In the genomic region with DNA sequence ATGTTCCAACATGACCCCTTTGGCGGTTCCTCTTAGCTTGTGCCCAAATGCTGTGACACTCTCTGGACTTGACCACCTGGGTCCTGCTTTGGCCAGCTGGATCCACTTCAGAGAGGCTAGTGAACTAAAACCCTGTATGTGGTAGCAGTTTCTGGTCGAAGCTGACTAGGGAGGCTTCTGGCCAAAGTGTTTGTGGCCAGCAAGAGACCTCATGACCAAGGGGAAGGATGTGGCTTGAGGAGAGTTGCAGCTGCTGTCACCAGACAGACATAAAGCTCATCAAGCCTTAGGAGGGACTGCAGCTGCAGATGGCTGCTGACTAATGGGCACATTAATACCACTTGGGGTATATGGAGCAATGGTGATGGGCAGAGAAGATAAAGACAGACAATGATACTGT, we compare ENCODE assay signal across 8 mouse cellular contexts.
DNase-seq lines count a peak whose midpoint lies in the region; TF ChIP-seq lines count a peak whose summit lies in the region.
"Had no signal": no experiment of that assay in that cellular context is flagged by ENCODE, and none has a peak within 500 bp of the region (broad histone marks: within the 10 kb centered on the region; RNA-seq: fewer than 3 reads in every experiment).

No protein-coding gene starts in this region.

- H3K4me2 ChIP-seq in myocyte (ENCODE audit: low read depth): no peak overlapping the region
- H3K4me2 ChIP-seq: liver, embryonic 15.5 days had no signal

- no peaks in the 10 kb centered on the region for H3K27me3 ChIP-seq in myocyte (ENCODE audit: control insufficient read depth, insufficient read depth, insufficient read length)
- H3K27me3 ChIP-seq: liver, embryonic 15.5 days had no signal

- H3K36me3 ChIP-seq in myocyte (ENCODE audit: control insufficient read depth, insufficient read depth): no peaks in the 10 kb centered on the region
- H3K36me3 ChIP-seq: liver, embryonic 15.5 days had no signal

- TF ChIP-seq POLR2A in myocyte (IDR thresholded peaks at IDR 0.05; ENCODE audit: insufficient read length, low read depth): peak; percentile 43

- no peaks in the 10 kb centered on the region for H3K79me2 ChIP-seq in myocyte (ENCODE audit: control insufficient read depth, insufficient read depth)

- no peak overlapping the region for H3ac ChIP-seq in myocyte (ENCODE audit: control insufficient read depth, insufficient read length)

- H3K4me3 ChIP-seq in left cerebral cortex, adult 2 months: no peak overlapping the region
- H3K4me3 ChIP-seq in myocyte: no peak overlapping the region
- H3K4me3 ChIP-seq: liver, embryonic 15.5 days had no signal

- intact Hi-C loops in left cerebral cortex, adult 2 months (cut with DNase I): no loop called here

- peak in 1 of 2 experiments; percentile 27 for DNase-seq in left cerebral cortex, adult 2 months (ENCODE audit: extremely low spot score in 1 of 2, low spot score in 2 of 2)
- no peak for DNase-seq in left cerebral cortex, adult 8-10 months (ENCODE audit: low spot score in 2 of 2)
- DNase-seq in gastrocnemius, adult 18-20 months (ENCODE audit: low spot score): peak; percentile 47
- peak; percentile 36 for DNase-seq in heart, postnatal 4 days
- no peak for DNase-seq in adrenal gland, adult 18-20 months (ENCODE audit: low spot score in 2 of 2)
- DNase-seq in ovary, postnatal 10 days (ENCODE audit: low spot score): no peak

- H3K27ac ChIP-seq in left cerebral cortex, adult 2 months: peak overlapping the region; percentile 18; the same call in 1 of the 2 replicates
- H3K27ac ChIP-seq: liver, embryonic 15.5 days had no signal

- no peak for TF ChIP-seq CTCF in left cerebral cortex, adult 2 months (IDR thresholded peaks at IDR 0.05)

TF ChIP-seq in myocyte, 11 proteins besides CTCF, POLR2A, EP300 and RAD21:
- no peak for TF ChIP-seq SRF (IDR thresholded peaks at IDR 0.05; ENCODE audit: control insufficient read depth, insufficient read length, low read depth)
- peak; percentile 89 to 94 (median 93) for TF ChIP-seq MYOG (IDR thresholded peaks at IDR 0.05; ENCODE audit: control insufficient read depth in 1 of 3, insufficient read depth in 1 of 3, insufficient read length in 2 of 3, low read depth in 2 of 3)
- TF ChIP-seq TCF3 (IDR thresholded peaks at IDR 0.05; ENCODE audit: insufficient read length, low read depth): peak; percentile 92
- TF ChIP-seq MAX (IDR thresholded peaks at IDR 0.05; ENCODE audit: low read depth): no peak
- peak; percentile 57 for TF ChIP-seq USF1 (IDR thresholded peaks at IDR 0.05; ENCODE audit: low read depth)
- TF ChIP-seq TCF12 (IDR thresholded peaks at IDR 0.05; ENCODE audit: insufficient read depth, poor library complexity, severe bottlenecking): peak; percentile 91
- TF ChIP-seq POLR2AphosphoS2 (IDR thresholded peaks at IDR 0.05; ENCODE audit: insufficient read length, low read depth): no peak
- TF ChIP-seq CEBPB (IDR thresholded peaks at IDR 0.05; ENCODE audit: insufficient read depth, poor library complexity, severe bottlenecking): peak; percentile 94
- TF ChIP-seq MYOD1 (IDR thresholded peaks at IDR 0.05; ENCODE audit: control insufficient read depth in 1 of 3, insufficient read length in 2 of 3, low read depth in 2 of 3): peak; percentile 63 to 96 (median 94)
- no peak for TF ChIP-seq REST (IDR thresholded peaks at IDR 0.05; ENCODE audit: insufficient read depth, insufficient read length)
- TF ChIP-seq E2F4 (IDR thresholded peaks at IDR 0.05; ENCODE audit: insufficient read depth): no peak
TF ChIP-seq in myocyte: peak in this region for 6.

Comparison
In these comparisons a context has a peak if more than half of its experiments do, and no peak if none do; other contexts are left out.
1. DNase-seq: peak in gastrocnemius, adult 18-20 months (single experiment) and heart, postnatal 4 days (single experiment); none in left cerebral cortex, adult 8-10 months (0 of 2), adrenal gland, adult 18-20 months (0 of 2) and ovary, postnatal 10 days (single experiment).